Mouse (Mus musculus): ENCODE data around the gene Klra3. TPM values are rescaled to one million over a fixed set of nuclear protein-coding genes. Genes with fewer than 3 reads are reported as not detected.
"Not testable (repeated sequence)": the region's sequence is repeated elsewhere in the genome, so short reads cannot be mapped to it uniquely, and the experiment has no call there.

Gene Klra3
- 1.2 TPM in 1 of 2 replicates, not detected in the other for polyA plus RNA-seq (2012; ENCODE audit: insufficient read depth, insufficient read length, missing spikeins)

DNA sequence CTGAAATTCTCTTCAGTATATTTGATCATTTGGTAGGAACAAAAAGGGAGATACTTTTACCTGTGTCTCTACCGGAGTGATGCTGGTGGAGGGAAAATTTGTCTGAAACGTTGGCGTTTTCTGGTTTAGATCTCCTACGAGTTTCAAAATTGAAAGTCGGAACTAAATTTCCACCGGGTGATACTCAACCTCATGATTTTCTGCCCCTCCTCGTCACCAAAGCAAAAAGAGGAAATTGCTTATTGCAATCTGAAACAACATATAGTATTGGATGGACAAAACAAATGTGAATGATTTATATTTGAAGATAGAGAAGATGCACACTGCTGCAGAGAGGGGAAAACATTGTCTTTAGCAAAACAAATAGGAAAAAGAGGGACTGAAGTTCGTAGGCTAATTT lies at the start of gene Klra3:
Gene Klra3, minus strand, starts transcription at position 164 of the 400 bp plus-strand sequence.
- H3K27ac ChIP-seq (replicated peaks; ENCODE audit: low read depth, low read length): no peak within 1 kb of the TSS
- H3K4me3 ChIP-seq (ENCODE audit: insufficient read depth, low read depth, low read length): no peak within 1 kb of the TSS
- no peaks in the 10 kb centered on the region for H3K4me1 ChIP-seq (ENCODE audit: control insufficient read depth, insufficient read depth, insufficient read length, low read length)

DNA sequence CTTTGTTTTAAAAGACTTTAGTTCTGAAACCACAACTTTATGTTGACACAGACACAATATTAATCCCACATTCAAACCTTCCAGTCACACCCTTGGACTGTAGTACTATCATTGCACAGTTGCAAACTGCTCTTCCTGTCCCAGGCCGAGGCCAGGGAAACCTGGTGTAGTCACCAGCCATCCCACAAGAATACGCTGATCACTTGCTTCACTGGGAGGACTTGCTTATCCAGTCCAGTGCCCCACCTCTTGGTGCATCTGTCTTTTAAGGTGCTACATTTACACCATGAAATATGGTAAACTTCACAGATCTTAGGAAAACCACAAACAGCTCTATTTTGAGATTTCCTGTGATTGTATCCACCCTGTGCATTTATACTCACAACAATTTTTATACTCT lies 49.4 kb upstream of the Klra3 start, which contains the start of gene Klra1:
Gene Klra1, minus strand, starts transcription at position 125 of the 400 bp plus-strand sequence.
- no peak within 1 kb of the TSS for H3K4me3 ChIP-seq (ENCODE audit: insufficient read depth, low read depth, low read length)
- no peak within 1 kb of the TSS for H3K27ac ChIP-seq (replicated peaks; ENCODE audit: low read depth, low read length)
- no peaks in the 10 kb centered on the region for H3K4me1 ChIP-seq (ENCODE audit: control insufficient read depth, insufficient read depth, insufficient read length, low read length)

GRCm38 (mm10) chr6:130385803-130386202 lies 48.4 kb upstream of the Klra3 start:
- Histone ChIP-seq H3K4me3 (ENCODE audit: insufficient read depth, low read depth, low read length) (no peak overlapping the region), H3K27ac (replicated peaks; ENCODE audit: low read depth, low read length) (no peak overlapping the region), H3K4me1 (ENCODE audit: control insufficient read depth, insufficient read depth, insufficient read length, low read length) (no peaks in the 10 kb centered on the region)

- Histone ChIP-seq H3K27ac (replicated peaks; ENCODE audit: low read depth, low read length) (no peak overlapping the region), H3K4me3 (ENCODE audit: insufficient read depth, low read depth, low read length) (no peak overlapping the region), H3K4me1 (ENCODE audit: control insufficient read depth, insufficient read depth, insufficient read length, low read length) (no peaks in the 10 kb centered on the region)
Measured at GRCm38 (mm10) chr6:130382375-130382774, 45.0 kb upstream of the Klra3 start.

- H3K4me1 ChIP-seq (ENCODE audit: control insufficient read depth, insufficient read depth, insufficient read length, low read length); H3K27ac ChIP-seq (replicated peaks; ENCODE audit: low read depth, low read length); H3K4me3 ChIP-seq (ENCODE audit: insufficient read depth, low read depth, low read length): not testable (repeated sequence)
Measured at GRCm38 (mm10) chr6:130345381-130345780, 8.0 kb upstream of the Klra3 start.

DNA sequence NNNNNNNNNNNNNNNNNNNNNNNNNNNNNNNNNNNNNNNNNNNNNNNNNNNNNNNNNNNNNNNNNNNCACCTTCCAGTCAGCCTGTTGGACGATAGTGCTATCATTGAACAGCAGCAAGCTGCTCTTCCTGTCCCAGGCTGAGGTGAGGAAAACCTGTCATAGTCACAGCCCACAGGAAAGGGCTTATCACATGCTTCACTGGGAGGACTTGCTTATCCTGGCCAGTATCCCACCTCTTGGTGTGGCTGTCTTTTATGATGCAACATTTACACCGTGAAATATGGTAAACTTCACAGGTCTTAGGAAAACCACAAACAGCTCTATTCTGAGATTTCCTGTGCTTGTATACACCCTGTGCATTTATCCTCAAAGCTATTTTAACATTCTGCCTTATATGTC lies 4.6 kb upstream of the Klra3 start:
- H3K4me3 ChIP-seq (ENCODE audit: insufficient read depth, low read depth, low read length): not testable (repeated sequence)

GRCm38 (mm10) chr6:130287984-130288649 lies 49.3 kb downstream of the Klra3 start:
- Histone ChIP-seq H3K4me1 (ENCODE audit: control insufficient read depth, insufficient read depth, insufficient read length, low read length) (no peaks in the 10 kb centered on the region), H3K4me3 (ENCODE audit: insufficient read depth, low read depth, low read length) (no peak overlapping the region), H3K27ac (replicated peaks; ENCODE audit: low read depth, low read length) (no peak overlapping the region)

More for the DNA sequence above, 4.6 kb upstream of the Klra3 start:
- H3K27ac ChIP-seq (replicated peaks; ENCODE audit: low read depth, low read length); H3K4me1 ChIP-seq (ENCODE audit: control insufficient read depth, insufficient read depth, insufficient read length, low read length): not testable (repeated sequence)

- H3K4me1 ChIP-seq (ENCODE audit: control insufficient read depth, insufficient read depth, insufficient read length, low read length); H3K4me3 ChIP-seq (ENCODE audit: insufficient read depth, low read depth, low read length); H3K27ac ChIP-seq (replicated peaks; ENCODE audit: low read depth, low read length): not testable (repeated sequence)
Measured at GRCm38 (mm10) chr6:130281828-130282227, 55.5 kb downstream of the Klra3 start, which contains the start of gene Klra10. Klra10 (minus strand) TSS chr6:130281928.

Other genes starting within 250 kb of the Klra3 start
- not detected in 2 replicates for gene Klra8, start 207.7 kb downstream of the Klra3 start, polyA plus RNA-seq (2012; ENCODE audit: insufficient read depth, insufficient read length, missing spikeins)
- not detected in 2 replicates for gene Klra9, start 144.5 kb downstream of the Klra3 start, polyA plus RNA-seq (2012; ENCODE audit: insufficient read depth, insufficient read length, missing spikeins)
- gene Klra7, start 104.3 kb downstream of the Klra3 start, polyA plus RNA-seq (2012; ENCODE audit: insufficient read depth, insufficient read length, missing spikeins): not detected in 2 replicates
- not detected in 2 replicates for gene Klra10, start 55.6 kb downstream of the Klra3 start, polyA plus RNA-seq (2012; ENCODE audit: insufficient read depth, insufficient read length, missing spikeins)
- gene Klra1, start 49.3 kb upstream of the Klra3 start, polyA plus RNA-seq (2012; ENCODE audit: insufficient read depth, insufficient read length, missing spikeins): not detected in 2 replicates

All from brown adipose tissue, adult 24 weeks (tissue).